Mouse (Mus musculus): ENCODE results near the gene Ube2c.

Ube2c gene

GRCm38 (mm10) chr2:164821060-164821459 is 51.4 kb downstream of the Ube2c start:
- DNase-seq (ENCODE audit: low spot score in 2 of 2) = no peak

GRCm38 (mm10) chr2:164822636-164823165 is 53.0 kb downstream of the Ube2c start, which contains the start of gene Zswim1:
Zswim1 (plus strand) TSS chr2:164822686.
- DNase-seq (ENCODE audit: low spot score in 2 of 2) = peak; percentile 99

- DNase-seq (ENCODE audit: low spot score in 2 of 2) = no peak
These were observed 53.5 kb downstream of the Ube2c start for GRCm38 (mm10) chr2:164823181-164823585.

GRCm38 (mm10) chr2:164823969-164824368 is 54.3 kb downstream of the Ube2c start:
- no peak for DNase-seq (ENCODE audit: low spot score in 2 of 2)

GRCm38 (mm10) chr2:164825521-164825920 is 55.8 kb downstream of the Ube2c start:
- no peak for DNase-seq (ENCODE audit: low spot score in 2 of 2)

- DNase-seq (ENCODE audit: low spot score in 2 of 2) = no peak
These were observed 57.6 kb downstream of the Ube2c start for GRCm38 (mm10) chr2:164827146-164827850.
